17 mouse cellular contexts compared by ENCODE assay signal in the genomic region with DNA sequence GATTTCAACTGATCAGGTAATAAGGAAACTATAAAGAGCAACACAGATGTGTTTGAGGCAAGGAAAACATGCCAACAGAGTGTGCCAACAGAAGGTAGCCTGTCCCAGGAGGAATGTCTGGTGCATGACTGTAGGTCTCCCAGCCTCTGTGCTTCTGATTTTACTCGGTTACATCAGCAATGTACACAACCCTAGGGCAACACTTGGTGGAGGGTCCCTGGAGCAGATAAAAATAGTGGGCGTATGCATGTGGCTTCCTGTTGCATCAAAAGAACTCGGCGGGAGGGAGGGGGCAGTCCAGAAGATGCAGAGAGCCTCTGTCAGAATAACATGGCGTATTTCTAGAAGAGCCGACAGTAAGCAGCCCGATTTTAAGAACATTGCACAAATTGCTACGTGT.
"Had no signal": no experiment of that assay in that cellular context is flagged by ENCODE, and none has a peak within 500 bp of the region (broad histone marks: within the 10 kb centered on the region; RNA-seq: fewer than 3 reads in every experiment).

No protein-coding gene starts in this region.

- ATAC-seq: liver, postnatal 0 days; lung, postnatal 0 days; midbrain, embryonic 16.5 days had no signal

- H3K4me2 ChIP-seq: lung, embryonic 15.5 days; midbrain, embryonic 12.5 days; neural tube, embryonic 12.5 days; stomach, embryonic 15.5 days had no signal

- H3K4me1 ChIP-seq: lung, embryonic 15.5 days; midbrain, embryonic 12.5 days; stomach, embryonic 15.5 days had no signal

- H3K36me3 ChIP-seq: midbrain, embryonic 10.5 days; midbrain, embryonic 12.5 days; neural tube, embryonic 12.5 days had no signal

- DNase-seq: liver, postnatal 0 days; lung, adult 2 months; lung, postnatal 14 days; lung, postnatal 36 days; midbrain, embryonic 14.5 days; right cerebral cortex, postnatal 14 days; thymus, adult 2 months; thymus, postnatal 25 days; thymus, postnatal 4 days had no signal

- H3K27me3 ChIP-seq: lung, embryonic 15.5 days; midbrain, embryonic 12.5 days; neural tube, embryonic 12.5 days; stomach, embryonic 15.5 days had no signal

- H3K4me3 ChIP-seq: lung, embryonic 15.5 days; midbrain, embryonic 10.5 days; midbrain, embryonic 12.5 days; neural tube, embryonic 12.5 days; stomach, embryonic 15.5 days had no signal

- H3K27ac ChIP-seq: lung, embryonic 15.5 days; midbrain, embryonic 10.5 days; midbrain, embryonic 12.5 days; neural tube, embryonic 12.5 days; stomach, embryonic 15.5 days; stomach, postnatal 0 days had no signal
